Mouse (Mus musculus) thymus, postnatal 4 days (tissue): ENCODE measurements at regions not wholly inside any gene's neighbourhood (a gene's known extent, or its start where the extent isn't known, plus 50 kb on each side); places are given as distances from the start of the nearest gene placed in this dataset.

Experiments
- DNase-seq: peaks from one replicate; pipeline ENCODE4 v3.0.0; 2021

DNA sequence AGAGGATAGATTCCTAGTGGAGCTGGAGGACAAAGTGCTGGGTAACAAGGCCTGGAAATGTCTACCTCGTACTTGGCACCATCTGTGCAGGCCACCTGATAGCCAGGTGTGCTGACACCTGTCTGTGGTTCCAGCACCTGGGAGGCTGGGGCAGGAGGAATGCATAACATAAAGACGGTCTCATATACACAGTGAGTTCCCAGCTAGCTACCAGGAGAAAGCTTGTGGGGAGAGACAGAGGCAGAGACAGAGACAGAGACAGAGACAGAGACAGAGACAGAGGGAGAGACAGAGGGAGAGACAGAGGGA, 299.7 kb upstream of the Cd180 start:
- DNase-seq = no peak

DNA sequence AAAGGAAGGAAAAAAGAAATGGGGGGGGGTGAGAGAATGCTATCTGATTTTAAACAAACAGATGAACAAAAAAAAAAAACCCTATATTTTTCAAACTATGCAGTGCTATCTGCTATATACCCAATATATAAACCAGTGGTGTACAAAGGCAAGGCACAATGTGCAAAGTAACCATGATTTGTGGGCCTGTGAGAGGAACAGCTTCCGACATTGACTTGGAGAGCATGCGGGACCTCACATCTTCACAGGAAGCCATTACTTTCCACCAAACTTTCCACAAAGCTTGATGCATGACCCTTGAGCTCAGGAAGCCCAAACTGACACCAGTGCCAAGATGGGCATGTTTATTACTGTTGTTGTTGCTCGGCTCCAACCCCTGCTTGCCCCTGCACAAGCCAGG, 299.3 kb upstream of the Cd180 start:
- no peak for DNase-seq

DNA sequence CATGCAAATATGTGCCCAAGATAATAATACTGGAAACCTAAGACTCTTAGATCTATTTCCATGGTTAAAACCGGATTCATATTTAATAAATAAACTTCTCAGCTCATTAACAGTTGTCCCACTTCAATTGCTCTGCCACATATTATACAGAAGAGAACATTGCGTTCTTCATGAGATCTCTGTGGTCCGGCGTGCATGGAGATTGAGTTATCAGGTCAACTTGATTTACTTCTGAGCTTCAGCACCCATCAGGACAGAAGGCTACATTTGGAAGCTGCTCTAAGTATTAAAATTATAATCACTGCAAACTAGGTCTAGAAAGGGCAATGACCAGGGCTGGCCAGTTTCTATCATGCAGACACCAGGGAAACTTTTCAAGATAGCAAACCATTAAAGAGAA, 295.9 kb upstream of the Cd180 start:
- no peak for DNase-seq

DNA sequence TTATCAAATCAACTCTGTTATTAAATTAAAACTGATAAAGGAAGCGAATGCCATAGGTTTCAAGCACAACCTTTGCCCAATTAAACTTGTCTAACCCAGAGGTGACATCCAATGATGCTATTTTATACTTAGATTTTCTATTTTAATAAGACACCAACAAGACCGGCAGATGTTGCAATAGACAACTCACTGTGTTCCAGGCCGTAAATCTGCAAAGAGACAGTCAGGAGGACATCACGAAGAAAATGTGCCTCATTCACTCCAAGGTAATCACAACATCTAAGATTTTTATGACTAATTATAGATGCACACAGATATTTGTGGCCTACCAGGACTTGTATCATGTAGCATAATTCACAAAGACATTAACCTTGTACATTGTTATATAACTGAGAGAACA, 281.5 kb upstream of the Cd180 start:
- DNase-seq = no peak

DNA sequence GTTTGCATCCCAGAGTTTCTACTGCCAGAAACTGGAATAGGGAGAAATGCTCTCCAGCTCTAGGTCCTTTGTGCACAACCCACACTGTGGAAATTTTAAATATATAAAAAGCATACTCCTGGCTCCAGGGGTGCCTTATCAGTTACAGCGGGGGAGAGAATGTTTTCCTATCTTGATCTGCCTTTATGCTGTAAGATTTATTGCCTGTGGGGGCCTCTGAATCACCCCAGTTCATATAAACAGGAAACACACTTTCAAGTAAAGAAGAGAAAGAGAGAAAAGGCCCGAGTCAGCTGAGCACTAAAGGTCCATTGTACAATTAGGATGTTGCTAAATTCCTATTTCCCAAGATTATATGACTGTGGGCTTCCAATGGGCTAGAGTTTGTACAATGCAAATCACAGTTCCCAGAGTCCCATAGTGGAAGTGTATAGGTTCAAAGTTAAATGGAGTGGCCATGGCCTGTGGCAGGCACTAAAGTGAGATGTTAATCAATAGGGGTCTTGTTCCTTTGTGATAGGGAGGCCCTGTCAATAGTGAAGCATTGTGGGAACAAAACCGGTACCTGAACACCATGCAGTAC, 258.9 kb upstream of the Cd180 start:
- DNase-seq = no peak

DNA sequence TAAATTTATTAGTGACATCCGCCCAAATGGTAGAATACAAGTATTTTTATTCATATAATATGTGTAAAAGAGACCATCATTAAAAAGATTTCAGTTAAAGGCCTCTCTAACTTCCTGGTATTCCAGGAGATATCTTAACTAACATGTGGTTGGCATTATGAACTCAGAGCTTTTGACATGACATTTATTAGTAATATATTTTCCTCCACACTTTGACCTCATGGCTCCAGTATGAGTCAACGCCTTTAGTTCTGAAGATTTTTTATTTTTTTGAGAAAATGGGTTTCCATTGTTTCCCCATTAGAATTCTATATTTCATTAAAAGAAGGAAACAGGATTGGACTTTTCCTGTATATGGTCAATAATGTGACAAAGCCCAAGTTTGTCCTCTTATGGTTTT, 250.7 kb upstream of the Cd180 start:
- DNase-seq = no peak

DNA sequence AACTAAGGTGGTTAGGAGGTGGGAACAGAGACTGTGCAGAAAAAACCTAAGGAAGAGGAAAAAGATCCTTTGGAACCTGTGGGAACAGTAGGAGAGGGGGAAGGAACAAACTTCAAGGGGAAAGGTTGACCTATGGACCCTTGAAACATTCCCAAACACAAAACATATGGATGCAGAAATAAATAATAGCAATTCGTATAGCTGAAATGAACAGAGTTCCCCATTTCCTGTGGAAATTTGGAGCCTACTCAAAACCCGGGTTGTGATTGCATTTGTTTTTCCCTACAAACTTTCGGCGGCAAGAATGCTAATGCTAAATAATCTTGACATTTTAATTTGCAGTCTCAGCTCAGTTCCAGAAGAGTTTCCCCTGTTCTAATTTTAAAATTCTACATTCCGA, 246.0 kb upstream of the Cd180 start:
- no peak for DNase-seq

DNA sequence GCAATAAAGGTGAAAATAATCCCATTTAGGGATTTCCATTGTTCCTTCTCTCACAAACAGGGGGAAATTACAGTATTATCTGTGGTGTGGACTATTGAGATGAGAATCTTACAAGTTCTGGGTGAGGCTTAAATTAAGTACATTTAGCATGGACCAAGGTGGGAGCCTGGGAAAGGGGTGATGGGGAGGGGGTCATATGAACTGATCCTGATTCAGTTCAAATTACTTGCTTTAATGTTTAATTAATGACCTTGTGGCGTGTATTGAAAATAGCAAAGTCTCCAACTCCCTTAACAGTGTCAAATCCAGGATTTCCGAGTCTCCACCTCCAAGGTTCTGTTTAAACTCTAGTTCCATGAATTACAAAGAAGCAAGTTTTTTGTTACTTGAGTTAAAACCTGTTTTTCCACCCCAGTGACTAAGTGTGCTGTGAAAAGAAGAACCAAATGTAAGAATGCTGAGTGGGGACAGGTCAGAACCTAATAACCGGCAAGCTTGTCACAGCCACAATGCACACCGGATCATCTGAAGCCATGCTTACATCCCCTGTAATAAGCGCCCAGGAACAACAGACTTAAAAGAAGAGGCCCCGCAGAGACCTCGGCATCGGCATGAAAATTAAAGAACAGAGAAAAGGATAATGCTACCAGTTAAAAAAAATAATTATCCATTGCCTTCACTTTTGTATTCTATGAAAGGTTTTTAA, 243.8 kb upstream of the Cd180 start:
- DNase-seq = no peak

DNA sequence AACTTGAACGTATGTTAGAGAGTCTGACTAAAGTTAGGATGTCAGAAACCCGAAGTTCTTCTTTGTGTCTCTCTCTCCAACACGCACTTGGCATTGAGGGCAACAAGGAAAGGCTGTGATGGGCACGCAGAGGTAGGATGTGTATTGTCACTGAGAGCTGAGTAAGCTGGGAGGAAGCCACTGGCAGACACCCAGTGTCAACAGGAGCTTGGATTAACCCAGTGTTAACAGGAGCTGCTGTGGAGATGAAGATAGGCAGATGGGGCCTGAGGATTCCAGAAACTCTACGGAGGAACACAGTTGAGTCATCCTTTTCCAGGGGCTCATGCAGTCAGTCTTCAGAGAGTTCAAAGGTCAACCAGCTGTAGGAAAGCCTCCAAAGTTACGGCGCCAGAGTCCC, 242.2 kb upstream of the Cd180 start:
- no peak for DNase-seq

DNA sequence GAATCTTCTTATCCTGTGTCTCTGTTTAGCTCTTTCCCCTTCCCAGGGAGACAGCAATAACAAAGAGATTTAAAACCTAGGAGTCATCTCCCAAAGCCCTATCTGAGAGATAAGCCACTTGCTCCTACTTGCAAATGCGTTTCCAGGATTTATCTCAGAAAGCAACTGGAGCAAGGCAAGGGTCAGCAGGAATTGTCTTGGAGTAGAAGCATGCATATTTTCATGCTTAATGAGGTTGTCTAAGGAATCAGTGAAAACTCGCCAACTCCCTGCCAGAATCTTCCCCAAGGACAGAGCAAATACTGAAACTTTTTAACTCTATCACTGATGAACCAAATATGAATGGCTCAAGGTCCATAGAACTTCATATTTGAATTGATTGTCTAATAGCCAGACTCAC, 234.6 kb upstream of the Cd180 start:
- no peak for DNase-seq

DNA sequence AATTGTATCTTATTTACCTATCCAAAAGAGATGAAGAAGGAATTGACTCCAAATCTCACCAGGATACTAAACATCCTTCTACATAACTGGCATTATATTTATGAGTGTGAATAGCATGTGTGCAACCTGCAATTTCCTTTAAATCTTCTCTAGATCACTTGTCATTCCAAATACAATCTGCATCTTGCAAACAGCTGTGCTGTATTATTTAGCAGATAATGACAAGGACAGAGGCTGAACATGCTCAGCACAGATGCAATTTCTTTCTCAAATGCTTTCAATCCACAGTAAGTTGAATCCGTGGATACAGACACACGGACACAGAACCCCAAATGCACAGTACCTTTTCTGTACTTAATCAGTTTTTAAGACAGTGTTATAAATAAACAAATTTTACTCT, 229.4 kb upstream of the Cd180 start:
- no peak for DNase-seq

DNA sequence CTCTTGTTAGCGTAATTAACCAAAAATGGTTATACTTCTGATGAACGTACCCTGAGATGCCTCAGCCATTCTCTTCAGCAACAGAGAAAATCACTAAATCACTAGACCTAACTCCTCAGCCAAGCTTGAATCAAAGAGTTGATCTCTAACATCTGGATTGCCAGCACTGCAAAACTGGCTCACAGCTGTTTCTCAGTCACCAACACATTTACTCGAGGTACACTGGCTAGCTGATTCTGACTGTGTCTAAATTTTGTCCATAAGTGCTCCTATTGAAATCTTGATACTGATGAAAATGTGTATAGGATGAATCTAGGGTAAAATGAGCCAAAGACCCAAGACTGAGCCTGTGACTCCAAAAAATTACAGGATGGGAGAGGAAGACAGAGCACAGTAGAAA, 211.5 kb upstream of the Cd180 start:
- DNase-seq = no peak

DNA sequence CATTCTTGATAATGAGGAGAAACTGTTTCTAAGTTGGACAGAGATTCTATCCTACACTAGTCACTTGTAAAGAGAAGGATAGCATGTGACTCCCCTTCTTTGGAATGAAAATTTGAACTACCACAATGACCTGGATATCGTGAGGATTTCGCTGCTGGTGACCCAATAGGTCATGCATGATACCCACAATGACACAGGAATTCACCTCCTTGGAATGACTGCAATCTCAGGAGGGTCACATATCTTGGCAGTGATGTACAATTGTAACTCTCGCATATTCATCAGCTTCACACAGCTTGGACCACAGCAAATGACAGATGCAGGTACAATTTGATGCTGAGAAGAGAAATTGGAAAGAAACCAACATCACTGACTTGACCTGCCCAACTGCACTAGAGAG, 210.9 kb upstream of the Cd180 start:
- no peak for DNase-seq

DNA sequence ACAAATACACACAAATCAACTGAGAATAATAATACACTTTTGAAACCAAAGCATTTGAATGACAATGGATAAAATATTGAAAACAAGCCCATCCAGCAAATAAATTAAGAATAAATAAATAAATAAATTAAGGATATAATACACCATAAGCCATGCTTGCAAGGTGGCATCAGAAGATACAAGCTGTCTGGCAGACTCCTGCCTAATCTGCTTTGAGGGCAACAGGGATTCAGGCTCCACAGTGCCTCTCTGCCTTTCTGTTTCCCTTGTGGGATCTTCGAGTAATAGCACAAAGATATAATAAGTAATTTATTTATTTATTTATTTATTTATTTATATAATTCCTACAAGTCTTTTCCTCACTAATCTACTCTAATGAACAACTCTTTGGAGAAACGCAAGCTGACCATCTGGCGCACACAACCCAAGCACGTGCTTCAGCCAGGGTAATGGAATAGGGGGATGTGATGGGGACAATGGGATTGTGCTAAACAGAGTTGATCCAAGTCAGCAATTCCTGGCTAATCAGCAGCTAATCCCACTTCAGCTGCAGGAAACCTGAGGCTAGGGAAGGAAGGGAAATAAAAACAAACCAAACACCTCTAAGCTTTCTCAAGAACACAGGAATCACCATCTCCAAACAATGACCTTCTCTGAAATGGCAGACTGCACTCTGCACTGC, 205.8 kb upstream of the Cd180 start:
- no peak for DNase-seq

DNA sequence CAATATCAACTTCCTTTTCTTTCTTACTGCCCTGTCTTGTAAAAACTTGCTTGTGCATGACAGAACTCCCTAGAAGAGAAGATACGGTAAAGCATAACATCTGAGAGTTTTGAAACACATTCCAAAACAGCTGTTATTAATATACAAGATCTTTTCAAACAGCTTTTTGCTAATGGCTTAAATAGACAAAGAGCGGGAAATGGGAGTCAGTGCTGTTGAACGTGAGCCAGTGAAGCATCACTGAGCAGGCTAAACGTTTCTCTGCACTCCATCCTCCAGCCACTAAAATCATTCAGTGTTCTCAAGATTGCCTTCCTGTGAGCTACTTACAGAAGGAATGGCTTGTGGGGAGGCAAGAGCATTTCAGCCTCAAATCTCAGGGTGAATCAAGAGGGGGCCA, 202.0 kb upstream of the Cd180 start:
- DNase-seq = no peak

DNA sequence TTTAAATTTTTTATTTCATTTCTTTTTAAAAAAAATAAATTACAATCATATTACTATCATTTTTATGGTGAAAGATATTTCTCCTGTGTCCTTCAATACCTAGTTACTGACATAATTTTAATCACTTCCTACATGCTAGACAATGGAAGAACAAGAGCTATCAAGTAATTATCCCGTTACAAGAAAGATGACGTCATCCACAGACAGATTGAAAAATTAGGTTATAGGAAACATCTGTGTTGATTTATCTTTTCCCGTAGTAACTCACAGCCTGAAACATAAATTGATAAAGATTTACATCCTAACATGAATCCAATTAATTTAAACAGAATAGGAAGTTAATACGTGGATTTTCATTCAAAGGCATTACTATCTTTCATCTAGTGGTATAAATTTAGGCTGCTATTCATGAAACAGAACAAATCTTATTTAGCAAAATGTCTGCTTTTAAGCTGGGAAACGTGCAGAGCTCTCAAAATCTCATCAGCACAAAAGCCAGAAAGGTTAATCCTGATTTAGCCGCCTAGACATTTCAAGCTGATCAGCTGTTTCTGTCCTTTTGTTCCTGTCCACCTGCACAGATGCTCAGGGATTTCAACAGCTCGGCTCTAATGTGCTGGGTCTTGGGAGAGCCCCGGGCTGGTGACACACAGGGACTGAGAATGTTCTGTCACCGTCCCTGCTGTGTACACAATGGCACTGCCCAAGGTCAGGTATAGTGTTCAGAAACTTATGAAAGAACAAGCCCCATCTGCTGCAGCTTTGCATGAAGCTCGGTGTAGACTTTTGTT, 189.0 kb upstream of the Cd180 start:
- DNase-seq = no peak

DNA sequence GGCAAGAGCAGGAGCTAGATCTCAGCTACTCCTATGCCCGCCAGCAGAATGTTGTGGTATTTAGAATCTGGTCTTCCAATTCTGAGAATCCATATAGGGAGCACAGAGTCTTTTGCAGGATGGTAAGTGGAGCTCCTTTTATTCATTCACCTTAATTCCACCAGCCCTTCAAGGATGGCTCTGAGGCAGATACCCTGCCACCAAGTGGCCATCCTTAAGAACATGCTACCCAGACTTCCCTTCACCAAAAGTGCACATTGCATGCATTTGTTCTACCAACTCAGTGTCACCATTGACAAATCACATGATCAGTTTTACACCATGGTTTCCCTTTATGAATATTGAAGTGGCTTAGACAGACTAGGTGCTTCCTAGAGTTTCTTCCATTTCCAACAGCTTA, 186.1 kb upstream of the Cd180 start:
- DNase-seq = peak; percentile 17

DNA sequence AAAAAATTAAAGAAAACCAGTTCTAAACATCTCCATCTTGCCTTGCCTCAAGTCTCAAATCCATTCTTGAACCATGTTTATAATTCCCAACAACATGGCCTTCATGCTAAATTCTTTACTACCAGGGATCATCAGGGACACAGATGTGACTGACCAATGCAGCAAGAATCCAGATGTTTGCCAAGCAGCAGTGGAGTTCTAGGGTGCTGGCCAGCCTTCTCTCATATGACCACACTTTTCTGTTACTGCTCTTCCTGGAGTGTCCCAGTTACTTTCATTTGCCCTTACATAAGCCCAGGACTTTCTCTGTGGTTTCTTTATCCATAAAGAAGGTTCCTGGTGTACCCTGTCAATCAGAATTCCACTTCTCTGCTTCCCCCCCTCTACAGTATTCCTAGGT, 185.4 kb upstream of the Cd180 start:
- DNase-seq = no peak

DNA sequence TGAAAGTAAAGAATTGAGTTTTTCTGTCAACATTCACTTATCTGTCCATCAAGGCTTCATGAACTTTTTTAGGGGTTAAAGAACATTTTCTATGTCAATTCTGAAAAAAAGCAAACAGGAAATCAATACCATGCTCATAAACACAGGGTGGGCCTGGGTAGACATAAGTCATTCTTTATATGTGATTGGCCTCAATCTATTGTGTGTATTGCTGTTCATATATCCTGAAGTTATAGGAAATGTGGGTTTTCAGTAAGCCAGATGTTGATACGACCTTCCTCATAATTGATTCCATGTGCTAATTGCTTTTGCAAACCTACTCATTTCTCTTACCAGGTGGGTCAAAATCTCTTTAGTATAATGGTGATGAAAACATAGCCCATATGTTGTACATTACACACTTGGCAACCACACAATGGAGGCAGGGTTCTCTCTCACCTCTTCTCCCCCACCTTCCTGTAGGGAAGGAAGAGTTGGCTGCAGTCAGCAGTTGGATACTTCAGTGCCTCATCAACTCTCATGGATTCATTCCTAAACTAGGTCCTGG, 182.6 kb upstream of the Cd180 start:
- DNase-seq = no peak

DNA sequence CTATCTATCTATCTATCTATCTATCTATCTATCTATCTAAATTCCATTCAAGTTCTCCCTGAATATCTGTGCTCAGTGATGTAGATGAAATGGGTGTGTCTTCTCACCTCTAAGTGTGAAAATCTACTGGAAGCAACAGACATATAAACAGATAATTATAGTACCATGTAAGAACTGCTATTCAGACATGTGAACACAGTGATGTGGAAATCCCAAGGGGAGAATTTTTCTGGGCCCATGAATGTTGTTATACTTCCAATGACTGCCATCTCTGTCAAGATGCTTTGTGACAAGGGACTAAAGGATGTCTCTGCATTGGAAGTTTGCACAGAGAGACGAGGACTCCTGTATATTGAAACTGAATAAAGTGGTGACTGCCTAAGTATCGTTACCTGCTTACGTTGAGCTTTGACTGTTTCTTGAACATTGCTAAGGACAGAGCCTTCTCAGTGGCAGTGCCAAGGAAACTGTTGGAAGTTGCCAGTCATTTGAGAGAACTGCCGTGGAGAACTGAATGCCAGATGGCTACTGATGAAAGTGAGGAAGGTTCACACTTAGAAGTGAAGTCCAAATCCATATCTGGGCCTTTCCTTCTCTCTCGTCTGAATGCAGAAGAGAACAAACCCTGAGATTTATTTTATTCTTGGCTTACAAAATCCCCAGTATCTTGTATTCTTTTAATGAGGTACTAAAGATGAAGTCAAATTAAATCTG, 175.0 kb upstream of the Cd180 start:
- no peak for DNase-seq

DNA sequence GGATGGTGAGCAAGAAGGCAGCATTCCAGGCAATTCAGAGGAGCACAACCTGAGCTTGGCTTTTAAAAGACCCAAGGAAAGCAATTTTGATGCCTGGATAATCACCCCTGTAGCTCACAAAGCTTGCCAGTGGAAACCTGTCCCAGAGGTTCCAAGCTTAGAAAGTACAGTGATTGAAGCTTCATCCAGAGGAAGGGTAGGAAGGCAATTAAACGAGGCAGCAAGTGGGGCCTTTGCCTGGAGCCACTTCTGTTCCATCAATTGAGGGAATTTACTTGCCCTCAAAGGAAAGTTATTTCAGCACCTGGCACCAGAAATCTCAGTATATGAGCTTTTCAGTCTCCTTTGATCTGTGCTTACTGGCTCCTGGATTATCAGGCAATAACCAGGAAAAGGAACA, 171.9 kb upstream of the Cd180 start:
- no peak for DNase-seq

DNA sequence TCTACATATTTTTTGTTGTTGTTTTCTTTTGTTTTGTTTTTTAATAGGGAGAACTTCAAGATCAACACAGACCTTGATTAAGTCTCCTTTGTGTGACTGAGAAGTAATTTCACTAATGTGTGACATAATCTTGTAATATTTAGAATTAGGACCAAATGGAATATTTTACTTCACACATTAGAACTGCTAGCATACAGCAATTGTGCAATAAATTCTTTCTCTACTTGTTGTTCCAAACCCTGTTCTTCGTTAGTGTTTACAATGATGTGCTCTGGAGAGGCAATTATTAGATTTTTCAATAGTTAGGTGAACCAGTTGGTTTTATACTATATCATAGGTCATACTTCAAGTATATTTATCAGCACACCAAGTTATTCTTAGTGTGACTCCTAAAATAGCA, 171.3 kb upstream of the Cd180 start:
- DNase-seq = no peak

DNA sequence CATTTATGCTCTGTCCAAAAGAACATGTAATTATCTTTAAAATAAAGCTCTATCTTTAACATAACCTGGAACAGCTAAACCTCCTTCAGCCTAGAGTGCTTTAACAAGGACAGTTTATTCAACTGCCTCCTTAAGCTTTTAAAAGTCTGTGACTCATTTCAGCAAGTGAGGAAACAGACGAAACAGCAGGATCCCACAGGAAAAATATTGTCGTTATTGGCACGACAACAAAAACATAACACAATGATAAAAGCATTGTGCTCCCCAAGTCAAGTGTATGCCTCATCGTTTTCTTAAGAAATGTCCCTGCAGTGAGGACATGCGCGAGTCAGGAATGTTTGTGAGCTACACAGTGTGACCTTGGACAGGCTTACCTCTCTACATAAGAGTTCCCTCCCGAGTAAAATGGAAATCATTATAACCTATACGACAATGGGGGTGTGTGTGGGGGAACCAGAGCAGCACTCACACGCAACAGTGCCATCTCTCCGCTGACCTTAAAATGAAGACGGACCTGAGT, 166.7 kb upstream of the Cd180 start:
- no peak for DNase-seq
